Mouse (Mus musculus) MEL (cell line): ENCODE measurements at regions not wholly inside any gene's neighbourhood (a gene's known extent, or its start where the extent isn't known, plus 50 kb on each side); places are given as distances from the start of the nearest gene placed in this dataset.

Source experiments
- DNase-seq: peaks from one replicate; pipeline ENCODE4 v3.0.0; 2011; ENCODE audit warnings: low read depth, low spot score
- H3K27ac ChIP-seq: 2 replicates; pipeline ENCODE4 v1.5.1; 2012; ENCODE audit warnings: low read depth, mild to moderate bottlenecking, control low read depth, low read length, moderate library complexity; ENCODE audit not compliant: control insufficient read depth
- H3K27me3 ChIP-seq, 2 experiments: fragments of 150-350 bp in 1 of 2; sonication (generic) in 1 of 2; 2 replicates each; pipeline ENCODE4 v1.6.1; 2012; ENCODE audit warnings: low read length in 2 of 2, mild to moderate bottlenecking in 2 of 2, improper control_type of control experiment in 1 of 2, moderate library complexity in 1 of 2; ENCODE audit not compliant: insufficient read depth in 2 of 2, control insufficient read depth in 1 of 2
- H3K36me3 ChIP-seq, 2 experiments: 2 replicates each; pipeline ENCODE4 v1.6.1; 2012 to 2014; ENCODE audit warnings: low read length in 2 of 2, improper control_type of control experiment in 1 of 2, inconsistent platforms in 1 of 2, mild to moderate bottlenecking in 1 of 2; ENCODE audit not compliant: insufficient read depth in 2 of 2, control insufficient read depth in 1 of 2
- H3K4me1 ChIP-seq, 2 experiments: fragments of 150-350 bp in 1 of 2; sonication (generic) in 1 of 2; 2 replicates each; pipeline ENCODE4 v1.6.1; 2012; ENCODE audit warnings: low read length in 2 of 2, improper control_type of control experiment in 1 of 2, mild to moderate bottlenecking in 1 of 2; ENCODE audit not compliant: insufficient read depth in 2 of 2, control insufficient read depth in 1 of 2
- H3K4me3 ChIP-seq, 2 experiments: fragments of 150-350 bp in 1 of 2; sonication (generic) in 1 of 2; 2 replicates each; pipeline ENCODE4 v1.5.1; 2012; ENCODE audit warnings: low read depth in 2 of 2, low read length in 2 of 2, mild to moderate bottlenecking in 2 of 2, moderate library complexity in 2 of 2, control low read depth in 1 of 2, improper control_type of control experiment in 1 of 2; ENCODE audit not compliant: control insufficient read depth in 1 of 2, insufficient read depth in 1 of 2
- H3K79me2 ChIP-seq: 2 replicates; pipeline ENCODE4 v1.6.1; 2012; ENCODE audit warnings: mild to moderate bottlenecking, low read length, moderate library complexity; ENCODE audit not compliant: control insufficient read depth, poor library complexity, insufficient read depth
- H3K9ac ChIP-seq: 2 replicates; pipeline ENCODE4 v1.6.1; 2012; ENCODE audit warnings: low read depth, mild to moderate bottlenecking, control low read depth, low read length, moderate library complexity; ENCODE audit not compliant: control insufficient read depth, poor library complexity, severe bottlenecking
- H3K9me3 ChIP-seq: fragments of 150-350 bp; sonication (generic); replicated peaks from 2 replicates; pipeline ENCODE4 v1.6.1; 2012; ENCODE audit warnings: mild to moderate bottlenecking, low read length, improper control_type of control experiment, moderate library complexity; ENCODE audit not compliant: insufficient read depth
- BHLHE40 ChIP-seq: IDR thresholded peaks from 2 replicates; pipeline ENCODE4 v1.6.1; 2012; ENCODE audit warnings: low read depth, mild to moderate bottlenecking, inconsistent platforms, low read length, improper control_type of control experiment, borderline replicate concordance
- CHD1 ChIP-seq: IDR thresholded peaks from 2 replicates; pipeline ENCODE4 v1.6.1; 2012; ENCODE audit warnings: low read depth, mild to moderate bottlenecking, inconsistent platforms, low read length, improper control_type of control experiment
- CTCF ChIP-seq, 3 experiments: IDR thresholded peaks in 2 of 3; conservative IDR thresholded peaks in 1 of 3; 2 replicates each; pipeline ENCODE4 v1.5.1; 2011 to 2012; ENCODE audit warnings: low read length in 3 of 3, low read depth in 2 of 3, mild to moderate bottlenecking in 2 of 3, improper control_type of control experiment in 1 of 3, inconsistent platforms in 1 of 3, mixed read lengths in 1 of 3, moderate library complexity in 1 of 3; ENCODE audit not compliant: control insufficient read depth in 1 of 3, insufficient read depth in 1 of 3, poor library complexity in 1 of 3, severe bottlenecking in 1 of 3
- E2F4 ChIP-seq: IDR thresholded peaks from 2 replicates; pipeline ENCODE4 v1.6.1; 2011; ENCODE audit warnings: low read depth, low read length, improper control_type of control experiment, borderline replicate concordance
- ELF1 ChIP-seq: IDR thresholded peaks from 2 replicates; pipeline ENCODE4 v1.6.1; 2014; ENCODE audit warnings: low read depth, mild to moderate bottlenecking, inconsistent platforms, low read length, improper control_type of control experiment, moderate library complexity
- EP300 ChIP-seq, 2 experiments: IDR thresholded peaks; 2 replicates each; pipeline ENCODE4 v1.6.1; 2011; ENCODE audit warnings: improper control_type of control experiment in 2 of 2, low read length in 2 of 2, low read depth in 1 of 2, mild to moderate bottlenecking in 1 of 2
- ETS1 ChIP-seq: IDR thresholded peaks from 2 replicates; pipeline ENCODE4 v1.6.1; 2012; ENCODE audit warnings: low read depth, mild to moderate bottlenecking, inconsistent platforms, low read length, improper control_type of control experiment, moderate library complexity
- GABPA ChIP-seq: IDR thresholded peaks from 2 replicates; pipeline ENCODE4 v1.6.1; 2012; ENCODE audit warnings: low read depth, mild to moderate bottlenecking, inconsistent platforms, low read length, improper control_type of control experiment, moderate library complexity
- HCFC1 ChIP-seq: IDR thresholded peaks from 2 replicates; pipeline ENCODE4 v1.6.1; 2012; ENCODE audit warnings: low read depth, mild to moderate bottlenecking, inconsistent platforms, low read length, improper control_type of control experiment, moderate library complexity
- JUND ChIP-seq: IDR thresholded peaks from 2 replicates; pipeline ENCODE4 v1.6.1; 2011; ENCODE audit warnings: low read depth, mild to moderate bottlenecking, improper control_type of control experiment, low read length
- MAFK ChIP-seq: IDR thresholded peaks from 2 replicates; pipeline ENCODE4 v1.6.1; 2011; ENCODE audit warnings: low read depth, mild to moderate bottlenecking, low read length, improper control_type of control experiment, borderline replicate concordance
- MAZ ChIP-seq: IDR thresholded peaks from 2 replicates; pipeline ENCODE4 v1.6.1; 2012; ENCODE audit warnings: low read depth, mild to moderate bottlenecking, inconsistent platforms, low read length, improper control_type of control experiment
- MYC ChIP-seq: IDR thresholded peaks from 2 replicates; pipeline ENCODE4 v1.6.1; 2011; ENCODE audit warnings: low read depth, mild to moderate bottlenecking, low read length, improper control_type of control experiment, moderate library complexity
- POLR2A ChIP-seq, 2 experiments: IDR thresholded peaks; 2 replicates each; pipeline ENCODE4 v1.6.1; 2011 to 2012; ENCODE audit warnings: low read length in 2 of 2, mild to moderate bottlenecking in 2 of 2, control low read depth in 1 of 2, improper control_type of control experiment in 1 of 2, low read depth in 1 of 2, moderate library complexity in 1 of 2; ENCODE audit not compliant: control insufficient read depth in 1 of 2, insufficient read depth in 1 of 2, poor library complexity in 1 of 2
- POLR2AphosphoS2 ChIP-seq: IDR thresholded peaks from 2 replicates; pipeline ENCODE4 v1.6.1; 2011; ENCODE audit warnings: low read length, improper control_type of control experiment
- RAD21 ChIP-seq: IDR thresholded peaks from 2 replicates; pipeline ENCODE4 v1.6.1; 2011; ENCODE audit warnings: mild to moderate bottlenecking, low read depth, low read length, improper control_type of control experiment
- RCOR1 ChIP-seq: IDR thresholded peaks from 2 replicates; pipeline ENCODE4 v1.6.1; 2012; ENCODE audit warnings: low read depth, mild to moderate bottlenecking, inconsistent platforms, low read length, improper control_type of control experiment
- SMC3 ChIP-seq: IDR thresholded peaks from 2 replicates; pipeline ENCODE4 v1.6.1; 2011; ENCODE audit warnings: low read depth, low read length, improper control_type of control experiment
- TAL1 ChIP-seq: IDR thresholded peaks from 2 replicates; pipeline ENCODE4 v1.6.1; 2012; ENCODE audit warnings: mild to moderate bottlenecking, inconsistent platforms, low read length, moderate library complexity, mixed read lengths
- USF1 ChIP-seq: IDR thresholded peaks from 2 replicates; pipeline ENCODE4 v1.6.1; 2014; ENCODE audit warnings: low read depth, mild to moderate bottlenecking, inconsistent platforms, low read length, improper control_type of control experiment, moderate library complexity
- USF2 ChIP-seq, 2 experiments: IDR thresholded peaks; 2 replicates each; pipeline ENCODE4 v1.6.1; 2011 to 2012; ENCODE audit warnings: improper control_type of control experiment in 2 of 2, low read length in 2 of 2, borderline replicate concordance in 1 of 2, inconsistent platforms in 1 of 2, low read depth in 1 of 2, mild to moderate bottlenecking in 1 of 2; ENCODE audit not compliant: insufficient read depth in 1 of 2
- ZMIZ1 ChIP-seq: IDR thresholded peaks from 2 replicates; pipeline ENCODE4 v1.6.1; 2012; ENCODE audit warnings: low read depth, mild to moderate bottlenecking, inconsistent platforms, low read length, improper control_type of control experiment, moderate library complexity

DNA sequence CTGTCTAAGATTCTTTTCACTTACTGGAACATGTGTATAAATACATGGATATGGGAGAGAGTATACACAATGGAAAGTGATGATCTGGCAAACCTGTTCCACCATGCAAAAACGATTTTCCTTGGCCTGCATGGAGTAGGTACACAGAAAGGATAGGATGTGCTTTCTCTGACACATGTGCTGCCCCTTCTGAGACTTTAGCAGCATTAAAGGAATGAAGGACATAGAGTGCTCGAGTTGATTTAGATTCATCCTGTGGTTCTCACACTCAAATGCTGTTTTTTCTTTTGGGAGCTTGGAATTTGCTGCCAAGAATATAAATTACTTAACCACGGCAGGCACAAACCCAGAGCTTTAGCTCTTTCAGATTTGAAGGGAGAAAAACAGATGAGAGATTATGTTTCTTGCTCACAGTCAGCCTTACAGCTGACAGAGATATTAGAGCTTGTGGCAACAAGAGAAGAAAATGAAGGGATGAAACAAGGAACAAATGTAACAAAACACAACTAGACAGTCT lies 149.2 kb downstream of the 4930544G11Rik start:
- H3K4me3 ChIP-seq: no peak overlapping the region
- TF ChIP-seq USF2 (IDR thresholded peaks at IDR 0.05; ENCODE audit: borderline replicate concordance in 1 of 2, insufficient read depth in 1 of 2, low read depth in 1 of 2, low read length in 2 of 2) (no peak), BHLHE40 (no peak), MAFK (no peak)
- no peaks in the 10 kb centered on the region for H3K27me3 ChIP-seq

DNA sequence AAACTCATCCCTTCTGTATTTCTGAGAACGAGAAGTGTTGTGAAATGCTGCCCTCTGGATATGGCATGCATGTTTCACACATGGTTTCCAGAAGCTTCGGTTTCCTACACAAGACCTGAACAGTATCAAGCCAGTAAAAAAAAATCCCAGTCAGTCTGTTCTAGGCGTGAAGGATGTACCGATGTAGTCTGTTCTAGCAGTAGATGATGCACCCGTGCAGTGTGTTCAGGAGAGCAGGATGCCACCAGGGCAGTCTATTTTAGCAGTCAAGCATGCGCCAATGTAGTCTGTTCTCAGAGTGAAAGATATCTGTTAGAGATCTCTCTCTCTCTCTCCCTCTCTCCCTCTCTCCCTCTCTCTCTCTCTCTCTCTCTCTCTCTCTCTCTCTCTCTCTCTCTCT lies 162.0 kb downstream of the 4930544G11Rik start:
- Histone ChIP-seq H3K4me1 (no peaks in the 10 kb centered on the region), H3K27ac (no peak overlapping the region), H3K79me2 (no peaks in the 10 kb centered on the region), H3K9ac (no peak overlapping the region), H3K9me3 (no peaks in the 10 kb centered on the region), H3K36me3 (no peaks in the 10 kb centered on the region), H3K4me3 (no peak overlapping the region), H3K27me3 (no peaks in the 10 kb centered on the region)
- no peak for DNase-seq
- no peak for TF ChIP-seq ETS1
- TF ChIP-seq ELF1: no peak
- no peak for TF ChIP-seq BHLHE40
- TF ChIP-seq HCFC1: no peak
- TF ChIP-seq MYC: no peak
- no peak for TF ChIP-seq RCOR1
- no peak for TF ChIP-seq USF1
- TF ChIP-seq RAD21: no peak
- TF ChIP-seq EP300 (IDR thresholded peaks at IDR 0.05; ENCODE audit: low read depth in 1 of 2, low read length in 2 of 2): no peak
- no peak for TF ChIP-seq POLR2AphosphoS2
- TF ChIP-seq CTCF (IDR thresholded peaks at IDR 0.05 in 2 of 3, conservative IDR thresholded peaks at IDR 0.05 in 1 of 3; ENCODE audit: control insufficient read depth in 1 of 3, insufficient read depth in 1 of 3, low read depth in 2 of 3, low read length in 3 of 3, poor library complexity in 1 of 3, severe bottlenecking in 1 of 3): no peak
- TF ChIP-seq TAL1: no peak
- TF ChIP-seq ZMIZ1: no peak
- TF ChIP-seq JUND: no peak
- no peak for TF ChIP-seq E2F4
- TF ChIP-seq SMC3: no peak
- no peak for TF ChIP-seq POLR2A (IDR thresholded peaks at IDR 0.05; ENCODE audit: control insufficient read depth in 1 of 2, insufficient read depth in 1 of 2, low read depth in 1 of 2, low read length in 2 of 2, poor library complexity in 1 of 2)
- no peak for TF ChIP-seq GABPA
- TF ChIP-seq CHD1: no peak
- TF ChIP-seq MAZ: no peak

More for the DNA sequence above, 149.2 kb downstream of the 4930544G11Rik start:
- DNase-seq: no peak
- Histone ChIP-seq H3K27ac (no peak overlapping the region), H3K9me3 (no peaks in the 10 kb centered on the region), H3K79me2 (no peaks in the 10 kb centered on the region), H3K9ac (no peak overlapping the region), H3K4me1 (no peaks in the 10 kb centered on the region), H3K36me3 (no peaks in the 10 kb centered on the region)
